ENCODE assay signal across 10 mouse cellular contexts in genomic region chr11:77785396-77785767, GRCm38 (mm10). TPM values are rescaled to one million over a fixed set of nuclear protein-coding genes. Genes with fewer than 3 reads are reported as not detected.
DNase-seq lines count a peak whose midpoint lies in the region; ATAC-seq lines count a peak whose summit lies in the region.
"Had no signal": no experiment of that assay in that cellular context is flagged by ENCODE, and none has a peak within 500 bp of the region (broad histone marks: within the 10 kb centered on the region; RNA-seq: fewer than 3 reads in every experiment).

No protein-coding gene starts in this region.

- no peaks in the 10 kb centered on the region for H3K36me3 ChIP-seq in heart, embryonic 11.5 days (ENCODE audit: control insufficient read depth, insufficient read depth, low read length)
- H3K36me3 ChIP-seq in liver, embryonic 12.5 days = peaks cover 27% of the 10 kb centered on the region

- 5% methylated on average over 5 of the region's 5 CpGs for WGBS in heart, embryonic 11.5 days (ENCODE audit: insufficient replicate concordance)
- 20% methylated on average over 5 of the region's 5 CpGs for WGBS in liver, embryonic 12.5 days (ENCODE audit: insufficient replicate concordance)

- no peak for DNase-seq in heart, adult 11 months
- peak; percentile 92 for DNase-seq in Muller cell, postnatal 12 days (ENCODE audit: inconsistent ontology term)
- DNase-seq in heart, postnatal 10 days = peak; percentile 27 to 46
- no peak for DNase-seq in adrenal gland, adult (ENCODE audit: inconsistent age in 2 of 2, low spot score in 1 of 2)
- DNase-seq in cerebellum, postnatal 10 days = no peak

- H3K4me3 ChIP-seq in heart, embryonic 11.5 days (ENCODE audit: low read depth, low read length) = no peak overlapping the region
- peak overlapping the region; percentile 40 for H3K4me3 ChIP-seq in liver, embryonic 12.5 days

- no peaks in the 10 kb centered on the region for H3K9me3 ChIP-seq in heart, embryonic 11.5 days (replicated peaks; ENCODE audit: control insufficient read depth, low read length)
- no peaks in the 10 kb centered on the region for H3K9me3 ChIP-seq in liver, embryonic 12.5 days (replicated peaks)

- intact Hi-C loops in heart, postnatal 10 days (cut with DNase I) = loop anchor here (2.0 kb wide), 1 partner anchor 19 kb away; no protein-coding TSS in a partner anchor

- peak; percentile 33; the same call in 1 of the 2 replicates for ATAC-seq in heart, embryonic 11.5 days (replicated peaks; ENCODE audit: insufficient number of reproducible peaks, low FRiP score, low TSS enrichment)
- no peak for ATAC-seq in liver, embryonic 12.5 days
- ATAC-seq in erythroid progenitor cell, adult 5-6 weeks (replicated peaks; ENCODE audit: low FRiP score, poor library complexity, severe bottlenecking) = no peak

- peak overlapping the region; percentile 96 for H3K27ac ChIP-seq in heart, embryonic 11.5 days (ENCODE audit: low read depth, low read length)
- peak overlapping the region; percentile 94 for H3K27ac ChIP-seq in liver, embryonic 12.5 days

- peak overlapping the region; percentile 59; the same call in 1 of the 2 replicates for H3K9ac ChIP-seq in heart, embryonic 11.5 days (ENCODE audit: low read depth, low read length)
- peak overlapping the region; percentile 71 for H3K9ac ChIP-seq in liver, embryonic 12.5 days

- H3K27me3 ChIP-seq in heart, embryonic 11.5 days (ENCODE audit: control insufficient read depth, insufficient read depth, low read length) = no peaks in the 10 kb centered on the region
- H3K27me3 ChIP-seq in liver, embryonic 12.5 days (replicated peaks) = no peaks in the 10 kb centered on the region
- H3K27me3 ChIP-seq: CH12.LX had no signal

- H3K4me1 ChIP-seq in heart, embryonic 11.5 days (ENCODE audit: control insufficient read depth, insufficient read depth, low read length) = peaks cover 44% of the 10 kb centered on the region
- peaks cover 97% of the 10 kb centered on the region for H3K4me1 ChIP-seq in liver, embryonic 12.5 days

- peak overlapping the region; percentile 33 for H3K4me2 ChIP-seq in heart, embryonic 11.5 days
- peak overlapping the region; percentile 71 for H3K4me2 ChIP-seq in liver, embryonic 12.5 days

RNA-seq across cellular contexts. Expression of gene Gm10277, which starts 2.2 kb away (rescaled TPM):
- polyA plus RNA-seq in heart, embryonic 11.5 days (2014; fragmentation: Nextera tagmentation; extraction: Ambion mirVana) = 0.55 and 0.87 TPM in 2 replicates
- not detected for total RNA-seq in heart, postnatal 10 days (2021)
- polyA plus RNA-seq in liver, embryonic 12.5 days (2016; fragmentation: Nextera tagmentation; extraction: Ambion mirVana) = 1.2 and 1.6 TPM in 2 replicates
- total RNA-seq in erythroid progenitor cell, adult 5-6 weeks (2015; ENCODE audit: low replicate concordance) = not detected in 2 replicates
- not detected in 2 replicates for total RNA-seq in erythroid progenitor cell, adult 5-6 weeks (2017; ENCODE audit: low replicate concordance)
- total RNA-seq: CH12.LX; heart, postnatal 36 days had no signal

RNA-seq across cellular contexts. Expression of gene Myo18a, which starts 22.3 kb away (rescaled TPM):
- polyA plus RNA-seq in heart, embryonic 11.5 days (2014; fragmentation: Nextera tagmentation; extraction: Ambion mirVana) = 94.0 and 96.7 TPM in 2 replicates
- total RNA-seq in heart, postnatal 10 days (2021) = 100 to 1,000 TPM; 228 to 275 TPM
- polyA plus RNA-seq in liver, embryonic 12.5 days (2016; fragmentation: Nextera tagmentation; extraction: Ambion mirVana) = 28.8 and 30.3 TPM in 2 replicates
- 8.8 and 12.6 TPM in 2 replicates for total RNA-seq in erythroid progenitor cell, adult 5-6 weeks (2015; ENCODE audit: low replicate concordance)
- 24.8 and 48.5 TPM in 2 replicates for total RNA-seq in erythroid progenitor cell, adult 5-6 weeks (2017; ENCODE audit: low replicate concordance)

Comparison
In these comparisons a context has a peak if more than half of its experiments do, and no peak if none do; other contexts are left out.
1. DNase-seq: peak in Muller cell, postnatal 12 days (single experiment) and heart, postnatal 10 days (2 of 2); none in heart, adult 11 months (single experiment), adrenal gland, adult (0 of 2) and cerebellum, postnatal 10 days (0 of 2).
2. RNA of gene Myo18a, which starts 22.3 kb away (total RNA-seq): 228 to 275 TPM in heart, postnatal 10 days; 8.8 to 48.5 TPM in erythroid progenitor cell, adult 5-6 weeks; every median in the first group is over 4 times any median in the second.